Mouse (Mus musculus) left cerebral cortex, adult 9 months (tissue): ENCODE measurements at regions not wholly inside any gene's neighbourhood (a gene's known extent, or its start where the extent isn't known, plus 50 kb on each side); places are given as distances from the start of the nearest gene placed in this dataset.
A peak's percentile ranks its signal among the peaks of the same experiment; 100 is the strongest.

ENCODE experiments used
- DNase-seq, 2 experiments: peaks; one replicate each; pipeline ENCODE4 v3.0.0; 2022; ENCODE audit warnings: low spot score in 2 of 2

- DNase-seq = no peak
These were observed 80.1 kb downstream of the Anxa1 start for GRCm38 (mm10) chr19:20310653-20311052.

GRCm38 (mm10) chr19:20300066-20300651 lies 90.6 kb downstream of the Anxa1 start:
- no peak for DNase-seq

- DNase-seq = no peak
These were observed 92.3 kb downstream of the Anxa1 start for GRCm38 (mm10) chr19:20298431-20298830.

- no peak for DNase-seq
These were observed 105.6 kb downstream of the Anxa1 start for GRCm38 (mm10) chr19:20285188-20285587.

GRCm38 (mm10) chr19:20283105-20283504 lies 107.6 kb downstream of the Anxa1 start:
- peak in 1 of 2 experiments; percentile 2 for DNase-seq

- peak in 1 of 2 experiments; percentile 19 for DNase-seq
These were observed 129.2 kb downstream of the Anxa1 start for GRCm38 (mm10) chr19:20261586-20261985.

- DNase-seq = no peak
These were observed 138.6 kb downstream of the Anxa1 start for GRCm38 (mm10) chr19:20252151-20252550.

GRCm38 (mm10) chr19:20243817-20244216 lies 146.9 kb downstream of the Anxa1 start:
- DNase-seq = no peak

- no peak for DNase-seq
These were observed 149.5 kb downstream of the Anxa1 start for GRCm38 (mm10) chr19:20241266-20241665.

- DNase-seq = no peak
These were observed 150.3 kb downstream of the Anxa1 start for GRCm38 (mm10) chr19:20240471-20240870.

- no peak for DNase-seq
These were observed 151.3 kb downstream of the Anxa1 start for GRCm38 (mm10) chr19:20239396-20239795.

GRCm38 (mm10) chr19:20226756-20227155 lies 164.0 kb downstream of the Anxa1 start:
- no peak for DNase-seq

- DNase-seq = no peak
These were observed 173.4 kb downstream of the Anxa1 start for GRCm38 (mm10) chr19:20217389-20217788.

- peak in 1 of 2 experiments; percentile 2 for DNase-seq
These were observed 196.2 kb downstream of the Anxa1 start for GRCm38 (mm10) chr19:20194511-20194910.

- no peak for DNase-seq
These were observed 208.9 kb downstream of the Anxa1 start for GRCm38 (mm10) chr19:20181854-20182253.

- DNase-seq = no peak
These were observed 229.2 kb downstream of the Anxa1 start for GRCm38 (mm10) chr19:20161502-20161901.

GRCm38 (mm10) chr19:20156398-20156937 lies 234.3 kb downstream of the Anxa1 start:
- no peak for DNase-seq

GRCm38 (mm10) chr19:20139506-20139905 lies 251.2 kb downstream of the Anxa1 start:
- DNase-seq = no peak

- no peak for DNase-seq
These were observed 267.1 kb downstream of the Anxa1 start for GRCm38 (mm10) chr19:20123546-20124195.

- DNase-seq = no peak
These were observed 268.3 kb downstream of the Anxa1 start for GRCm38 (mm10) chr19:20122475-20122874.

GRCm38 (mm10) chr19:20114237-20114636 lies 276.5 kb downstream of the Anxa1 start:
- DNase-seq = no peak
